Mouse (Mus musculus) olfactory bulb, adult 2 months (tissue): Measurements from ENCODE around the gene Nufip1. TPM values are rescaled to one million over a fixed set of nuclear protein-coding genes. Genes with fewer than 3 reads are reported as not detected.
"Not testable (repeated sequence)": the region's sequence is repeated elsewhere in the genome, so short reads cannot be mapped to it uniquely, and the experiment has no call there.

Source experiments
- H3K27ac ChIP-seq: fragments of 200-500 bp; 2 replicates; pipeline ENCODE4 v1.5.1; 2012; ENCODE audit warnings: low read depth, low read length; ENCODE audit not compliant: insufficient read depth
- H3K4me1 ChIP-seq: fragments of 200-500 bp; 2 replicates; pipeline ENCODE4 v1.6.1; 2012; ENCODE audit warnings: low read length; ENCODE audit not compliant: control insufficient read depth, insufficient read depth
- H3K4me3 ChIP-seq: fragments of 200-500 bp; 2 replicates; pipeline ENCODE4 v1.5.1; 2012; ENCODE audit warnings: mild to moderate bottlenecking, low read depth, low read length, moderate library complexity; ENCODE audit not compliant: insufficient read depth
- CTCF ChIP-seq: fragments of 200-500 bp; IDR thresholded peaks from 2 replicates; pipeline ENCODE4 v1.5.1; 2012; ENCODE audit warnings: low read depth, mild to moderate bottlenecking, low read length, moderate library complexity; ENCODE audit not compliant: insufficient read depth
- POLR2A ChIP-seq: fragments of 200-500 bp; IDR thresholded peaks from 2 replicates; pipeline ENCODE4 v1.6.1; 2012; ENCODE audit warnings: mild to moderate bottlenecking, low read depth, low read length, moderate library complexity; ENCODE audit not compliant: insufficient read depth
- WGBS: fragments of 180-500 bp; shearing (Covaris S2); methylation state at CpG from one replicate; pipeline ENCODE4 v1.1.7; 2018; 5-methylcytosine and 5-hydroxymethylcytosine counted together
- polyA plus RNA-seq: library from polyadenylated mRNA; stranded (reverse); fragments of >200 nt; gene quantifications from 2 replicates; pipeline ENCODE4 v1.2.4, GENCODE M21; 2012; ENCODE audit warnings: low replicate concordance; ENCODE audit not compliant: missing spikeins, insufficient read depth, insufficient read length

Nufip1 gene
- polyA plus RNA-seq, 1 experiment = not detected

- Histone ChIP-seq H3K4me3 (no peak overlapping the region), H3K27ac (0 out of 2 replicates have a peak overlapping the region, but pooled peaks have one; percentile 16), H3K4me1 (peaks cover 16% of the 10 kb centered on the region)
- TF ChIP-seq CTCF (no peak), POLR2A (no peak)
- 18% methylated on average over 13 of the region's 13 CpGs for WGBS
Measured at GRCm38 (mm10) chr14:76149531-76150179, 39.0 kb downstream of the Nufip1 start.

GRCm38 (mm10) chr14:76150499-76150898, 39.8 kb downstream of the Nufip1 start:
- H3K4me3 ChIP-seq = no peak overlapping the region
- 78% methylated on average over 11 of the region's 11 CpGs for WGBS
- H3K27ac ChIP-seq = no peak overlapping the region
- TF ChIP-seq CTCF (no peak), POLR2A (no peak)
- H3K4me1 ChIP-seq = peaks cover 16% of the 10 kb centered on the region

DNA sequence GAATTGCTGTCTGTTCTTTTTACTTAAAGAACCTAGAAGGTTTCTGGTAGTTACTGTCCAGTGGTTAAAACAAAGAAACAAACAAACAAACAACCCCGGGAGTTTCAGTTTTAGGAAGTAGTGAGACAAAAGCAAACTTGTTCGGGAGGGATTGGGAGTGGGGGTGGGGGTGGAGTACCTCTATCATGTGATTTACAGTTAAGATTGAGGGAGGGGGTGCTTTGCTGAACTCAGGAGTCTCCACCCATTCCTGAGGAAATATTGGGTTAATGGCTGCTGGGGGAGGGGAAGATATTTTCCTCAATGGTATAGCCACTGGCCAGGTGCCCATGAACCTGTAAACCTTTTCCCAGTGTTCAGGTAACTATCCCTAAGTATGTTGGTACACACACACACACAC, 40.3 kb downstream of the Nufip1 start:
- Histone ChIP-seq H3K4me3 (no peak overlapping the region), H3K27ac (no peak overlapping the region), H3K4me1 (peaks cover 16% of the 10 kb centered on the region)
- TF ChIP-seq CTCF = no peak
- TF ChIP-seq POLR2A = no peak
- WGBS = 59% methylated on average over 2 of the region's 2 CpGs

GRCm38 (mm10) chr14:76151820-76152161, 41.1 kb downstream of the Nufip1 start:
- H3K27ac ChIP-seq = peak overlapping the region; percentile 43; the same call in 1 of the 2 replicates
- TF ChIP-seq POLR2A (no peak), CTCF (no peak)
- H3K4me1 ChIP-seq = peaks cover 16% of the 10 kb centered on the region
- 2% methylated on average over 10 of the region's 10 CpGs for WGBS
- peak overlapping the region; percentile 73 for H3K4me3 ChIP-seq

DNA sequence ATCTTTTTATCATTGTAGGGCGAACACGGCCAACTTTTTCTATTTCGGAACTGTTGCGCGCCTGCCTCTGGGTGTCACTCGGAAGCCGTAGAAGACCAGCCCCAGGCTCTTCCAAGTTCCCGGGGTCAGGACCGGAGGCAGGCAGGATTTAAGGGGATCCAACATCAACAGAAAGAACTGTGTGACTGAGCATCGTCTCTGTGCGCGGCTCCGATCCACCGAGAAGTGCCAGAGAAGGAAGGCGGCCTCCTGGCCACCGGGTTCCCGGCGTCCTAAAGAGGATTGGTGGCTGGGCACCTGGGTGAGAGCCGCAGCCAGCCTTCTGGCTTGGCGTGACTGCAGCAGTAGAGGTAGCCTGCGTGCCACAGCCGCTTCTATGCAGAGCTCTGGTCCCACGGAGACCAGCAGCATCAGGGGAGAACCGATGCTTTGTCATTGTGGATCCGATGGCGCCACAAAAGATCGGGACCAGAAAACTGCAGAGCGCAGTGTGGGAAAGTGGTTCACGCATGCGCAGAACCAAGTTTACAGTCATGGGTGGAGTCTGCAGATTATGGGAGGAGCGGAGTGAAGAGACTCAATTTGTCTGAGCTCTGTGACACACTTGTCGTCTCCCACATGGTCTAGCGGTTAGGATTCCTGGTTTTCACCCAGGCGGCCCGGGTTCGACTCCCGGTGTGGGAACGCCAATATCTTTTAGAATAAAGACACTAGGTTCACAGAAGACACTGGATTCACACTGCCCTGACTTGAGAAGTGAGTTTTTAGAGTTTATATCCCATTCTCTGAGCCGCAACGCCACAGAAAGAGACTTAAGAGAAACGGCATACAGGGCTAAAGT, 41.7 kb downstream of the Nufip1 start:
- under 1% methylated on average over 41 of the region's 41 CpGs for WGBS
- H3K27ac ChIP-seq = peak overlapping the region; percentile 89
- peaks cover 16% of the 10 kb centered on the region for H3K4me1 ChIP-seq
- TF ChIP-seq CTCF (peak; percentile 53), POLR2A (peak; percentile 57; the same call in 1 of the 2 replicates)
- peak overlapping the region; percentile 73 for H3K4me3 ChIP-seq

DNA sequence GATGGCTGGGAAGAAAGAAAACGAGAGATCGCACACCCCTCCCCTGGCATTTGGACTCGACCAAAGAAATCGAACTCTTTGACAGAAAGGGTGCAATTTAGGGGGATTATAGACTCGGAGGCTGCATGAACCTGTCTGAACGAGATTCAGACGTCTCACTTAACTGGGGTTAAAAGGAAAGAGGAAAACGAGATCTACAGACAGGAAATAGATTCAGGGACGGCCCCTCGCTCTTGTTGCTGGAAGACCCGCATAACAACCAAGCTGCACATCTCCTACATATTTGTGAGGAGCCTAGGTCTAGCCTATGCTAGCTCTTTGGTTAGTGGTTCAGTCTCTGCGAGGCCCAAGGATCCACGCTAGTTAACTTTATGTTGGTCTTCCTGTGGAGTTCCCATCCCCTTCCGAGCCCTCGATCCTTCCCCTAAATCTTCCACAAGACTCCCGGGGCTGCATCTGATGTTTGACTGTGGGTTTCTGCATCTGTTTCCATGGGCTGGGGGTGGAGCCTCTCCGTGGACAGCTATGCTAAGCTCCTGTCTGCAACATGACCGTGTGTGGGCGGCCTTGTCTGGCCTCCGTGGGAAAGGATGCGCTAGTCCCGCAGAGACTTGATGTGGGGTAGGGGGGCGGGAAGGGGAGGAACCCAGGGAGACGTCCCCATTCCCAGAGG, 42.4 kb downstream of the Nufip1 start:
- TF ChIP-seq POLR2A (no peak), CTCF (no peak)

GRCm38 (mm10) chr14:76153828-76154227, 43.1 kb downstream of the Nufip1 start:
- no peak overlapping the region for H3K4me3 ChIP-seq
- peaks cover 16% of the 10 kb centered on the region for H3K4me1 ChIP-seq
- H3K27ac ChIP-seq = no peak overlapping the region
- no peak for TF ChIP-seq CTCF
- no peak for TF ChIP-seq POLR2A
- 39% methylated on average over 6 of the region's 6 CpGs for WGBS

More for the DNA sequence above, 42.4 kb downstream of the Nufip1 start:
- Histone ChIP-seq H3K4me1 (peaks cover 16% of the 10 kb centered on the region), H3K27ac (peak overlapping the region; percentile 50), H3K4me3 (peak overlapping the region; percentile 73)
- WGBS = 8% methylated on average over 24 of the region's 24 CpGs

GRCm38 (mm10) chr14:76158192-76158785, 47.6 kb downstream of the Nufip1 start:
- 45% methylated on average over 5 of the region's 5 CpGs for WGBS
- TF ChIP-seq POLR2A (no peak), CTCF (no peak)
- H3K4me1 ChIP-seq = peaks cover 3% of the 10 kb centered on the region
- no peak overlapping the region for H3K4me3 ChIP-seq
- no peak overlapping the region for H3K27ac ChIP-seq

GRCm38 (mm10) chr14:76160580-76160979, 49.9 kb downstream of the Nufip1 start:
- H3K27ac ChIP-seq, H3K4me3 ChIP-seq: not testable (repeated sequence)
- WGBS = 95% methylated on average over 6 of the region's 6 CpGs
- peaks cover 10% of the 10 kb centered on the region for H3K4me1 ChIP-seq
